Mouse (Mus musculus) liver, embryonic 14.5 days (tissue): ENCODE measurements around the gene Clip2. TPM values are rescaled to one million over a fixed set of nuclear protein-coding genes. Genes with fewer than 3 reads are reported as not detected.

ENCODE experiments used
- ATAC-seq: fragments of 200-750 bp; cut with Nextera tagmentation; 2 replicates; pipeline ENCODE4 v1.8.0; 2017; ENCODE audit warnings: moderate number of reproducible peaks, mild to moderate bottlenecking, moderate library complexity; ENCODE audit not compliant: insufficient read depth
- DNase-seq, 3 experiments: peaks; one replicate each; pipeline ENCODE4 v3.0.0-alpha.2; 2012 to 2013; ENCODE audit warnings: low read depth in 3 of 3, low spot score in 3 of 3
- H3K27ac ChIP-seq: fragments of 300-500 bp; sonication (generic); 2 replicates; pipeline ENCODE4 v1.5.1; 2014; ENCODE audit warnings: moderate library complexity, mild to moderate bottlenecking, control low read depth, inconsistent platforms
- H3K27me3 ChIP-seq: fragments of 300-500 bp; sonication (generic); 2 replicates; pipeline ENCODE4 v1.6.1; 2014; ENCODE audit warnings: mild to moderate bottlenecking, low read length, moderate library complexity; ENCODE audit not compliant: control insufficient read depth, insufficient read depth
- H3K36me3 ChIP-seq: fragments of 300-500 bp; sonication (generic); replicated peaks from 2 replicates; pipeline ENCODE4 v1.6.1; 2014; ENCODE audit warnings: low read depth; ENCODE audit not compliant: control insufficient read depth, insufficient read depth
- H3K4me1 ChIP-seq, 2 experiments: fragments of 200-500 bp in 1 of 2; fragments of 300-500 bp in 1 of 2; sonication (generic) in 1 of 2; replicated peaks; 2 replicates each; pipeline ENCODE4 v1.6.1; 2012 to 2014; ENCODE audit warnings: antibody characterized with exemption in 1 of 2, inconsistent platforms in 1 of 2, low read length in 1 of 2; ENCODE audit not compliant: control insufficient read depth in 2 of 2, insufficient read depth in 2 of 2
- H3K4me2 ChIP-seq: fragments of 300-500 bp; sonication (generic); 2 replicates; pipeline ENCODE4 v1.6.1; 2014; ENCODE audit warnings: low read depth, mild to moderate bottlenecking, control low read depth, moderate library complexity
- H3K4me3 ChIP-seq, 2 experiments: fragments of 200-500 bp in 1 of 2; fragments of 300-500 bp in 1 of 2; sonication (generic) in 1 of 2; 2 replicates each; pipeline ENCODE4 v1.5.1; 2012 to 2014; ENCODE audit warnings: low read depth in 2 of 2, low read length in 2 of 2, mild to moderate bottlenecking in 2 of 2, control low read depth in 1 of 2, inconsistent platforms in 1 of 2, moderate library complexity in 1 of 2; ENCODE audit not compliant: insufficient read depth in 1 of 2
- H3K9ac ChIP-seq: fragments of 300-500 bp; sonication (generic); replicated peaks from 2 replicates; pipeline ENCODE4 v1.6.1; 2014; ENCODE audit warnings: mild to moderate bottlenecking, control low read depth, moderate library complexity
- H3K9me3 ChIP-seq: fragments of 300-500 bp; sonication (generic); 2 replicates; pipeline ENCODE4 v1.6.1; 2016; ENCODE audit warnings: low read length, mixed read lengths; ENCODE audit not compliant: control insufficient read depth
- CTCF ChIP-seq: IDR thresholded peaks from 2 replicates; pipeline ENCODE4 v1.5.1; 2016; ENCODE audit warnings: antibody characterized with exemption, low read depth, control low read depth
- EP300 ChIP-seq: IDR thresholded peaks from 2 replicates; pipeline ENCODE4 v1.6.1; 2016; ENCODE audit warnings: antibody characterized with exemption, low read depth
- WGBS: fragments of 180-500 bp; shearing (Covaris S2); extraction: QIAGEN DNeasy Blood & Tissue Kit; methylation state at CpG from one replicate; pipeline ENCODE4 v1.1.7; 2014; ENCODE audit not compliant: insufficient replicate concordance; 5-methylcytosine and 5-hydroxymethylcytosine counted together
- polyA plus RNA-seq, 2 experiments: library from polyadenylated mRNA; depleted of rRNA in 1 of 2; stranded (reverse) in 1 of 2; unstranded in 1 of 2; fragments of >200 nt; fragmentation: Nextera tagmentation in 1 of 2; extraction: Ambion mirVana in 1 of 2; gene quantifications; 2 replicates each; pipeline versions ENCODE4 v1.2.1 to v1.2.3; 2012 to 2014

Gene Clip2
- polyA plus RNA-seq, 2 experiments, result 0.36 to 1.8 TPM

DNA sequence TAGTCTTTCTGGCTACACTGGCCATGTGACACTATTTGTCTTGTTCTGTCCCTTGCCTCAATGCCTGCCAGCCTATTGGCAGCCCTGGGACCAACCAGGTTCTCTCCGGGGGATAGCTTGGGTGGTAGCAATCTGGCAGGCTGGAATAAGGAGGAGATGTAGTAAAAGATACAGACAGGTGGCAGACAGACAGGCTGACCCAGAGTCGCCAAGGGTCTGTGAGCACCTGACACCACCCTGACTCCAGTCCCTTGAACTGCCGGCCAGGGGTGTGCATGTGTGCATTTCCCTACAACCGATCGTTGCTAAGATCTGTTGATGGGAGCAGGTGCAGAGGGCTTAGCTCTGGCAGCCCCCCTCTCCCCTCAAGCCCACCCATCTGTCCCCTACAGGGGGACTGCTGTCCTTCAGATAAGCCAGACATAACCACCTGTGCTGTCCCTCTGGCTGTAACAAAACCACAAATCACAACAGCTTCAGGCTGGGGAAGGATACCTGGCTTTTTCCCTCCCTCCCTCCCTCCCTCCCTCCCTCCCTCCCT is 44.3 kb downstream of the Clip2 start:
- no peaks in the 10 kb centered on the region for H3K27me3 ChIP-seq
- no peak for ATAC-seq
- H3K4me2 ChIP-seq, result no peak overlapping the region
- WGBS, result 70% methylated on average over 5 of the region's 5 CpGs
- no peaks in the 10 kb centered on the region for H3K36me3 ChIP-seq
- no peak for TF ChIP-seq EP300
- TF ChIP-seq CTCF, result no peak
- H3K4me1 ChIP-seq, result no peaks in the 10 kb centered on the region
- DNase-seq, result no peak
- H3K9me3 ChIP-seq, result no peaks in the 10 kb centered on the region
- no peak overlapping the region for H3K27ac ChIP-seq
- H3K9ac ChIP-seq, result no peak overlapping the region
- no peak overlapping the region for H3K4me3 ChIP-seq

DNA sequence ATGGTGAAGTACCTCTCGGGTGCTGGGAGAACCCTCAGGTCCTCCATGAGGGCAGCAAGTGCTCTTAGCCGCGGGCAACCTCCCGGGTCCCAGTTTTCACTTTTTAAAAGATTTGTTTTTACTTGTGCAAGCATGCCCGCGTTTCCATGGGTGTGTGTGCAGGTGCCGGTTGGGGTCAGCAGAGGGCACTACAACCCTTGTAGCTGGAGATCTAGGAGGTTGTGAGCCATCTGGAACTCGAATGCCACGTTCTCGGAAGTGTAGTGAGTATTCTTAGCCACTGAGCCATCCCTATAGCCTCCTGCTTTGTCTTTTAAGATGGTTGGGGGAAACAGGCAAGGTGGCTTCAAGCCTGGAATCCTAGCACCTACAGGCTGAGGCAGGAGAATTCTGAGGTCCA is 44.9 kb downstream of the Clip2 start:
- WGBS, result 12% methylated on average over 10 of the region's 10 CpGs
- H3K27ac ChIP-seq, result no peak overlapping the region
- no peaks in the 10 kb centered on the region for H3K27me3 ChIP-seq
- H3K9ac ChIP-seq, result no peak overlapping the region
- TF ChIP-seq EP300, result no peak
- TF ChIP-seq CTCF, result peak; percentile 86
- no peak overlapping the region for H3K4me3 ChIP-seq
- peak; percentile 26; the same call in 1 of the 2 replicates for ATAC-seq
- DNase-seq, result peak in 2 of 3 experiments; percentile 26 to 31
- H3K4me1 ChIP-seq, result no peaks in the 10 kb centered on the region
- H3K9me3 ChIP-seq, result no peaks in the 10 kb centered on the region
- H3K4me2 ChIP-seq, result no peak overlapping the region
- H3K36me3 ChIP-seq, result no peaks in the 10 kb centered on the region

DNA sequence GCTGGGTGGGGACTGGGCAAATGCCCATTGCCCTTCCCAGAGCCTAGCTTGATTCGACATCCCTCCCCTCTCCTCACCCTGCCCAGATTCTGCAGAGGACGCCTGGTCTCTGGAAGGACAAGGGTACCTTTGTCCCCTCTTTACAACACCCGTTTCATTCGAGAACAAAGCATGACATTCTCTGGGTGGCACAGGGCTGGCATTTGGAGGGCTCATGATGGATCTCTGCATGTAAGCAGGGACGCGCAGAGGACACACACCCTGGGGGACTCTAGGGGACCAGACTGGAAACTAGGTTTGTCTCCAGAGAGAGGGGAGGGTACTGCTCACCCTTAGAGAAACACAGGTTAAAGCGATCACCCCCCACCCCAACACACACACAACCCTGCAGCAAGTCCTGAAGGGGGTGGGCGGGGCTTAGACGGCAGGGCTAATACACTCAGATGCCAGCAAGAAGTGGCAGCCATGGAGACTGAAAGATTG is 46.4 kb downstream of the Clip2 start:
- 63% methylated on average over 9 of the region's 9 CpGs for WGBS

DNA sequence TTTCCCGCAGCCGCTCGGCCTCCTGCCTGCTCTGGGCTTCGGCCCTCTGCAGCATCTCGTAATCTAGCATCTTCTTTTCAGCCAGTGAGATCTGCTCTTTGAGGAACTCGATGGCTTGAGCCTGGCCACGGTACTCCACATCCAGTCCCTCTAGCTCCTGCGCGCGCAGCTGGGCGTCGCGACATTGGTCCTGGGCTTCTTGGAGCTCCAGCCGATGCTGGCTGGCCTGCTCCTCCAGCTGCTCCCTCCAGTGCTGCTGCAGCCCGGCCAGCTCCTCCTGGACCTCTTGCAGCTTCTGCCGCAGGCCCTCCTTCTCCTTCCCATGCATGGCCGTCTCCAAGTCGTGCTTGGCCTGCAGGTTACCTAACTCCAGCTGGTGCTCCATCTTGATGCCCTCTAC is 49.6 kb downstream of the Clip2 start:
- no peak overlapping the region for H3K4me2 ChIP-seq
- H3K4me3 ChIP-seq, result no peak overlapping the region
- no peaks in the 10 kb centered on the region for H3K27me3 ChIP-seq
- H3K4me1 ChIP-seq, result no peaks in the 10 kb centered on the region
- DNase-seq (no peak), ATAC-seq (no peak)
- no peaks in the 10 kb centered on the region for H3K9me3 ChIP-seq
- no peak overlapping the region for H3K9ac ChIP-seq
- 81% methylated on average over 18 of the region's 18 CpGs for WGBS
- no peak for TF ChIP-seq CTCF
- no peak for TF ChIP-seq EP300
- no peak overlapping the region for H3K27ac ChIP-seq
- H3K36me3 ChIP-seq, result no peaks in the 10 kb centered on the region

More for the DNA sequence above, 46.4 kb downstream of the Clip2 start:
- Histone ChIP-seq H3K27me3 (no peaks in the 10 kb centered on the region), H3K4me2 (no peak overlapping the region), H3K9ac (no peak overlapping the region), H3K4me3 (no peak overlapping the region), H3K9me3 (no peaks in the 10 kb centered on the region), H3K36me3 (no peaks in the 10 kb centered on the region), H3K4me1 (no peaks in the 10 kb centered on the region), H3K27ac (no peak overlapping the region)
- no peak for TF ChIP-seq CTCF
- no peak for TF ChIP-seq EP300
- no peak for DNase-seq
- no peak for ATAC-seq

DNA sequence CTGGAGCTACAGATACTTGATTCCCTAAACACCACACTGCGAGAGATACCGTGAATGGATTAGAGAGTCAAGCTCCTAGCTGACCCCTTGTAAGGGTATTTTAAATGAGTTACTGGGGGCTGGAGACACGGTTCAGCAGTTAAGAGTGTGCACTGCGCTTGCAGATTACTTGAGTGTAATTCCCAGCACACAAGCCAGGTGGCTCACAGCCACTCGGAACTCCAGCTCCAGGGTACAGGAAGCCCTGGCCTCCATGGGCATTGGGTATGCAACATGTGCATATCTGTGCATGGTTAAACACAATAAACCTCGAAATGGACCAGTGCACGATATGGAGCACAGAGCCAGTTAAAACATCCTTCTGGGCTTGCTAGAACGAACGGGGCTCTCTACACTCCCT is 50.8 kb downstream of the Clip2 start:
- H3K4me3 ChIP-seq, result no peak overlapping the region
- H3K27ac ChIP-seq, result no peak overlapping the region
- DNase-seq, result no peak
- H3K9me3 ChIP-seq, result no peaks in the 10 kb centered on the region
- H3K36me3 ChIP-seq, result no peaks in the 10 kb centered on the region
- ATAC-seq, result no peak
- no peak overlapping the region for H3K9ac ChIP-seq
- H3K4me2 ChIP-seq, result no peak overlapping the region
- WGBS, result 69% methylated on average over 9 of the region's 9 CpGs
- no peaks in the 10 kb centered on the region for H3K4me1 ChIP-seq
- H3K27me3 ChIP-seq, result no peaks in the 10 kb centered on the region
- TF ChIP-seq CTCF (peak; percentile 43), EP300 (no peak)
